14 mouse cellular contexts compared by ENCODE assay signal in the genomic region with DNA sequence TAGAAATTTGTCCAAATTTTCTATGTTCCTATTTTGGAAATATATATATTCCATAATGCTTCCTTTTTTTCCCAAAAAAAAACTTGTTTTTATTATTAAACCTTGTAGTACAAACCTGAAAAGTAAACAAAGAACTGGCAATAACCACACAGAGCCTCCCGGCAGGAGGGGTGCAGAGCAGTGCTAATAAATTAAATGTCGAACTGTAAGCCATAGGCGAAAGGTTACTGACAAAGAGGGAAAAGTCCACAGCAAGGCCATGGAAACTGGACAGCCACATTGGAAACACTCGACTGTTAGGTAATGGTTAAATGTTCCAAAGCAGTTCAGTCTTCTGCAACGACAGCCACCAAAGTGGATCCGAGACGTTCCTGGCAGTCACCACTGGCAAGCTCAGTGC.
"Had no signal": no experiment of that assay in that cellular context is flagged by ENCODE, and none has a peak within 500 bp of the region (broad histone marks: within the 10 kb centered on the region; RNA-seq: fewer than 3 reads in every experiment).

No protein-coding gene starts in this region.

- H3K36me3 ChIP-seq: limb, embryonic 15.5 days; liver, embryonic 12.5 days; midbrain, embryonic 10.5 days; neural tube, embryonic 15.5 days had no signal

- ATAC-seq: liver, embryonic 12.5 days had no signal

- H3K4me2 ChIP-seq: limb, embryonic 15.5 days; liver, embryonic 12.5 days; lung, embryonic 14.5 days; neural tube, embryonic 15.5 days had no signal

- H3K27me3 ChIP-seq: limb, embryonic 15.5 days; liver, embryonic 12.5 days; neural tube, embryonic 15.5 days had no signal

- H3K9me3 ChIP-seq: limb, embryonic 15.5 days; liver, embryonic 12.5 days; neural tube, embryonic 15.5 days had no signal

- H3K4me1 ChIP-seq: limb, embryonic 15.5 days; liver, embryonic 12.5 days; midbrain, embryonic 10.5 days; neural tube, embryonic 15.5 days had no signal

- H3K9ac ChIP-seq: limb, embryonic 15.5 days; liver, embryonic 12.5 days; lung, embryonic 14.5 days; neural tube, embryonic 15.5 days had no signal

- H3K27ac ChIP-seq: limb, embryonic 15.5 days; liver, embryonic 12.5 days; midbrain, embryonic 10.5 days; neural tube, embryonic 15.5 days had no signal

- DNase-seq: kidney, postnatal 25 days; layer of hippocampus, adult 9-11 months; layer of hippocampus, postnatal 36 days; lung, embryonic 14.5 days; lung, postnatal 10 days; lung, postnatal 4 days; midbrain, embryonic 14.5 days; thymus, adult 18-20 months; thymus, postnatal 14 days had no signal

- H3K4me3 ChIP-seq: limb, embryonic 15.5 days; liver, embryonic 12.5 days; midbrain, embryonic 10.5 days; myocyte; neural tube, embryonic 15.5 days had no signal
